Mouse (Mus musculus) cerebellum, adult 11-12 months (tissue): Measurements from ENCODE around the gene Milr1.
A peak's percentile ranks its signal among the peaks of the same experiment; 100 is the strongest.
"Not testable (repeated sequence)": the region's sequence is repeated elsewhere in the genome, so short reads cannot be mapped to it uniquely, and the experiment has no call there.

Experiments
- DNase-seq: peaks from one replicate; pipeline ENCODE4 v3.0.0; 2022

Milr1 gene

GRCm38 (mm10) chr11:106778132-106778531, 27.1 kb downstream of the Milr1 start:
- DNase-seq: no peak

GRCm38 (mm10) chr11:106778589-106779387, 27.8 kb downstream of the Milr1 start:
- no peak for DNase-seq

- peak; percentile 91 for DNase-seq
These were observed 28.5 kb downstream of the Milr1 start, which contains the start of gene Polg2 for GRCm38 (mm10) chr11:106779388-106780088. Polg2 (minus strand) TSS chr11:106779537.

DNA sequence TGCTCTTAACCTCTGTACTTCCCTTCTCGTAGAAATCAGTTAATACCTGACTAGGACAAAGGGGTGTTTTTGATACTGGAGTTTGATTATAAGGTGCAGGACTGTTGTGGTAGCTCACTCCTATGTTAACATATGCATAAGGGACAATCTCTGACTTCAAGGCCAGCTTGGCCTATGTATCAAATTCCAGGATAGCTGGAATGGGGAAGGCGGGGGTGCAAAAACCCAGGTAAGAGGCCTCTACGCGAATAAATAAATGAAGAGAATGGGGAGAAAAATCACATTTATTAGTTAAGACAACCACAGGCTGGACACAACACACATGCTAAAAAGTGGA, 29.0 kb downstream of the Milr1 start:
- DNase-seq: no peak

- no peak for DNase-seq
These were observed 29.7 kb downstream of the Milr1 start for GRCm38 (mm10) chr11:106780590-106781220.

- DNase-seq: not testable (repeated sequence)
These were observed 31.2 kb downstream of the Milr1 start for GRCm38 (mm10) chr11:106782271-106782670.

GRCm38 (mm10) chr11:106782841-106783764, 32.1 kb downstream of the Milr1 start:
- DNase-seq: no peak

GRCm38 (mm10) chr11:106784476-106784875, 33.5 kb downstream of the Milr1 start:
- no peak for DNase-seq

GRCm38 (mm10) chr11:106785043-106785442, 34.0 kb downstream of the Milr1 start:
- no peak for DNase-seq

DNA sequence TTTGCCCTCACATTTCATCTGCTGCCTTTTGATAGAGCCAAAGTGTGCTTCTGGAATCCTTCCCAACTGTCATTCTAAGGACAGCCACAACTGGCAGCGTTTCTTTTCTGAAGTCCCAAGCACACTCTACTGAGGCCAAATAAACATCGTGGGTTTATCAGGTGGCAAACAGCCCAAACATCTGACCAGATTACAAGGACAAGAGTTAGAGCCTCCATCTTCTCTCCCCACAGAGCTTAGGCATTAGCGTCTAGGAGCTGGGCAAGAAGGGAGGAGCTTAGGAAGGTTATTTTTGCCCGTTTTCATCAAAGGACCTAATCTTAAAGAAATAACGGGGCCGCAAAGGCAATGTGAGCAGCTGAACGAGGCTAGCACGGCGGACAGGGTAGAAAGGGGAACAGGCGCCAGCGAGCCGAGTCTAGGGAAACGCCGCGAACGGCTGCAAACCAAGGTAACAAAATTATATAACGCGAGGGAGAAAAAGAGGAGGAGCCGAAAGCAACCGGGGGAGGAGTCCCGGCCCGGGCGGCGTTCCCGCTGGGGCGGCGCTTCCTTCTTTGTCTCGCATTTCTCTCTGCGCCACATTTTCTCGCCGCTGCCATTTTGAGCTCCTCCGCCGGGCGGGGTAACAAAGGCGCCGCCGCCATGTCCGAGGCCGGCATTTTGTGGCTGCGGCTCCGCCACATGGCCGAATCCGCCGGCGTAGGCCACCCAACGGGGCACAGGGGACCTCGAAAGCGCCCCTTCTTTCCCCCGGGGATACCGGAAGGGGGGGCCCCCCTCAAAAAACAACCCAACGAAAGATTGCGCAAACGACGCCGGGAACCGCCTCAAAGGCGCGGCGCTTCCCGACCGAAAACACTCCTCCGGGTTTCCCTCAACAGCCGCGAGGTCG, 36.4 kb downstream of the Milr1 start:
- DNase-seq: peak; percentile 88

GRCm38 (mm10) chr11:106788026-106788774, 37.2 kb downstream of the Milr1 start:
- peak; percentile 99 for DNase-seq

- peak; percentile 97 for DNase-seq
These were observed 37.9 kb downstream of the Milr1 start, which contains the start of the genes Ddx5 and Cep95 for GRCm38 (mm10) chr11:106788775-106789459. Ddx5 (minus strand) TSS chr11:106789185. Cep95 (plus strand) TSS chr11:106789252.

DNA sequence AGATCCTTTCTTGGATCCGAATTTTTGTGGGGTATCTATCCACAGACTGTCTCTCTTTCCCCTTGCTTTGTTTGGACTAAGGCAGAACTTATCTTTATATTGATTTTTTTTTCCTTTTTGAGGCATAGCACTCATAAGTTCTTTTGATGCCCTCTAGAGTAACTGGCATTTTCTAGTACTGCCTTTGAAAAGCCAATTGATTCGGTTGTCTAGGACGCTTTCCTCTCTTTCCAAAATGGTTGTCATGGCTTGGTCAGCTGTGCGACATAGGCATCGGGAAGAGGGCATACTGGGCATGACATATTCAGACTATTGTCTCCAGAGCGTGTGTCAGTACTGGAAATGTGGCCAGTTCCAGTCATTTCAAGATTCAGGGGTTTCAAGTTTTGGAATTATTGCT, 38.6 kb downstream of the Milr1 start:
- DNase-seq: no peak

GRCm38 (mm10) chr11:106793846-106794245, 42.8 kb downstream of the Milr1 start:
- no peak for DNase-seq

DNA sequence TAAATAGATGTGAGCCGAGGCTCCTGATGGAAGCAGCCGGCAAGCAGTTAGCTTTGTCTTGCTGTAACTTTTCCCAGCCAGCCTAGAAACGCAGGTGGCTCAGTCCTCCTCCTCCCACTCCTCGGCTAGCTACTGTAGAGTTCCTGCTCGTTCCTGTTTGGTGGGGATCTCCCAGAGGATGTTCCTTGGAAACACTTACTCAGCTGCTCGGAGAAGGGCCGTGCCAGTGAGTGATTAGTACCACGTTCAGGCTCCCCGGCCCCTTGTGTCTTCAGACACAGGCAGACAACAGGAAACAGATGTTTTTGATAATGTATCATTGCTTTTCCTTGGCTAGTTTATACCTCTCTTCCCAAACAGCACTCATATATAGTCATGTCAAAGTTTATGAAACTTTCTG, 44.7 kb downstream of the Milr1 start:
- DNase-seq: no peak

- DNase-seq: no peak
These were observed 51.1 kb downstream of the Milr1 start for GRCm38 (mm10) chr11:106802069-106802627.

- DNase-seq: not testable (repeated sequence)
These were observed 56.4 kb downstream of the Milr1 start for GRCm38 (mm10) chr11:106807442-106807841.

- DNase-seq: no peak
These were observed 61.5 kb downstream of the Milr1 start for GRCm38 (mm10) chr11:106812410-106813136.
